Mouse (Mus musculus) heart, adult 9 months (tissue): ENCODE data around the gene Nox3.

Experiments used
- DNase-seq, 2 experiments: peaks; one replicate each; pipeline ENCODE4 v3.0.0; 2022; ENCODE audit warnings: low spot score in 2 of 2

Gene Nox3

DNA sequence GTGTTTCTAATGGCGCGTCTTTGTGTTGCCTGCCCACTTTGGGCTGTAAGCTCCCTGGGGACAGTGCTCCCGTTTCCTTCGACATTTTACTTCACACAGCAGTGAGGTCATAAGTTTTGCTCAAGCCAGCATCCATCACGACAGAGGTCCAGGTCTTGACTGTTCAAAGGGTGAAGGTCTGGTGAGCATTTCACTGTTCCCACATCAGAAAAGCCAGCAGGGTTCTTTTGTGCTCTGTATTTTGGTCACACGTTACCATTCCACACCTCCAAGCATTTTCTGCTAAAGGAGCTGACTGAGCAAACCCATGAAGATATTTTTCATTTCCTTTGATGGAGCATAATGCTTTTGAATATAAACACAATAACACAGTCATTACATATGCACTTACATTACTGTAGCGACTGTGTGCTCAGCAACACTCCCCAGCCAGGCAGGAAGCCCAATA, 85.7 kb downstream of the Nox3 start:
- no peak for DNase-seq

DNA sequence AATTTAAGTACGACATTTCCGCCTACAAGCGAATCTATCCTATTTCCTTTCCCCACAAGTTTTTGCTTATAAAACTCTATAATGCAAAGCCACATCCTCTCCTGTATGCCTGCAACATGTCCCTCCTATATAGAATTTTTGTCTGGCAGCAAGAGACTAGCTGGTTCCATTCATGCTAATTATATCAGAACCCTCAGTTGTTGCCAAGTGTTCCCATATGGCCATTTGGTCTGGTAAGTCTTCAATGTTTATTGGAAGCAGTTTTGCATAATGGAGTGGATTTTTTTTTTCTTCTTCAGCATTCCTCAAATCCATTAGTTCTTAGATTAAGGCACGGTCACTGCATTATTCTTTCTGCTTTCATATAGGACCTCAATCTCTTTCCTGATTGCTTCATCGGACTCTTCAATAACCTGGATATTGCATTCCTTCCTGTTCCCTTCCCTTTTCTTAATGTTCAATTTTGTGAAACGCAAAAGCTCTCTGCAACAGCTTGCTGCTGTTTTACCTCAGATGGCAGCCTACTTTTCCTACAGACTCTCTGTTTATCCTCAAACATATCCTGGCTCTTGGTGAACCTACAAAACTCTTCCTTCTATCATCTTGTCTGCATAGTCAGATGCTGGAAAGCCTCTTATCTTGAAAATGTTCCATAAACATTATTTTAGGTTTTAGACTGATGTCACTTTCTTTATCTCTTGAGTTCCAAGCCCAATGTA, 92.9 kb downstream of the Nox3 start:
- DNase-seq = no peak

DNA sequence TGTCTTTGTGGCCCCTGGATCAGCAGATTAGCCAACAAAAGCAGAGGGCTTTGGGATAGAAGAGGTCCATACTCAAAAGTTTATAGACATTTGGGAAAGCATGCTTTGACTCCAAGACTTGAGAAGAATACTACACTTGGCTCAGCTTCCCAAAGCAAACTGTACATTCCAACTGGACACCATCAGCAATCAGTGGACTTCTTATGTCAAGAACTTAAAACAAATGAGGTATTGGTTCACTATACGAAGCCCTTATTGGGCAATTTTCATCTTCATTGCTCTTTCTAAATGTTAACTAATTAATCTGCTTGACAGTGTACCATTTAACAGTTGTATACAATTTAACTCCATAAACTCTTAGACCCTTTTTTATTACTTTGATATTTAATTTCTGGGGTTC, 97.7 kb downstream of the Nox3 start:
- DNase-seq = no peak

DNA sequence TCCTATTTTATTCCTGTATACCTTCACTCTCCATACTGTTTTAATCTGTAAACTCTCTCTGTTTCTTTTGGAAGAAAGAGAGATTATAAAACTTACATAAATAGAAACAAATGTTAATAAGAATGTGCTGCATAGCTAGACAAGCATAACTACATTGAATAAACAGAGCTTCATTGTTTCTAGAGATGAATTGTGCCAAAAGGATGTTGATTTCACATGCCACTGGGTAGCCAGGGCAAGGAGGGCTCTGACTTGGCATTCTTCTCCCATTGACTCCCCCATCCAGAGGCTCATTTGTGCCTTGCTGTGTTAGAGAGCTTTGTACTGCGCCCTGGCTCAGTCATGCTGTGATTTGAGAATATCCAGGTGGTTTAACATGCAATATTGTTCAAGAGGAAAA, 98.2 kb downstream of the Nox3 start:
- no peak for DNase-seq

DNA sequence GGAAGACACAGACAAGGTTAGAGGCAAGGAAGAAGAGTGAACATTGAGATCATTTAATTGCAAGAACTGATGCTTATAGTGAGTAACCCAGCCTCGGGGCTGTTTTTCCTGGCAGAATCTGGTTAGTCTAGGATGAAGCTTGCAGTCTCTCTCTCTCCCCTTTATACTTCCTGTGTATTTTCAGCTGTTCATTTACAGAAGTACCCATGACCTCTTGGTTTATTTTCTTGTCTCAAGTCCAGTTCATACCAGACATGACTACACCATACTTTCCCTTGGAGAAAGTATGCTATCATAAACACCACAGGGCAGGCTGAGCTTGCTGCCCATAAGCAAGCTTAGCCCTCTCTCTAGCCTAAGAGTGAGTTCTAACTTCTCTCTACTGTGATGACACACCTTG, 98.9 kb downstream of the Nox3 start:
- DNase-seq = no peak
